Mouse (Mus musculus): Measurements from ENCODE around the gene Mcu.

The Mcu gene

DNA sequence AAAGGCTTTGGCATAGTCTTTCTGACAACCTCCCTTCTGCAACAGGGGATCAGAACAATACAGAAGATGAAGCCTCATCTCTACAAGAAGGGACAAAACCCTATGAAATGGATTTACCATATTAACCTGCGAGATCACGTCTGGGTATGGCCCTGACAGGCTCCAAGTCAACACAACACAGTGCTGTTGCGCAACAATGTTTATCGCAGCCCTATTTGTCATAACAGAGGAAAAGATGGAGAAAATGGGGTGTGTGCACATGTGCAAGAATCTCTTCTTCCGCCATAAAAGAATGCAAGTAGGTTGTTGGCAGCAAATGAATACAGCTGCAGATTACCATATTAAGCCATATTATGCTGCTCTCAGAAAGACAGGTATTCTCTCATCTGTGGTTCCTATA is 88.7 kb downstream of the Mcu start:
- no peak for DNase-seq

GRCm38 (mm10) chr10:59527311-59527710 is 89.2 kb downstream of the Mcu start:
- DNase-seq: no peak

- no peak for DNase-seq
Measured at GRCm38 (mm10) chr10:59524675-59525074, 91.8 kb downstream of the Mcu start.

DNA sequence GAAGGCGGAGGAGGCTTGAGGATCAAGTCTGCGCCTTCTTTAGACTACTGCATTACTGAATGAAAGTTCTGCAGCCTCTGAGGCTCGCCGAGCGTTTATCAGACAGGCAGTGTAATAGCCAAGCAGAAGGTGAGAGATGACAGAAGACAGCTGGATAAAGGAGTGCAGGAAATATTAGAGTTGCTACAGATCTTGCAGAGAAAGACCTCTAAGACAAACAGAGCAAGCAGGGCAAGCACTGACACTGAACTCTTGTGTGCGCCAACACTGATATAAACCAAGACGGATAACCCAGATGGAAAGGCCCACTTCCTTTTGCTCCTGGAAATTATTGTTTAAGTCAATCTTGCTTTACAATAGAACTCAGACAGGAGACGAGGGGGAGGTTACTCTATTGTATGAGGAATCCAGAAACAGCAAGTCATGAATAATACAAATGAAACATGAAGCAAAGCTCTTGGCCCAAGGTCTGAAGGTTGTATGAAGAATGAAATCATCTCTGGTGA is 92.6 kb downstream of the Mcu start:
- no peak for DNase-seq

GRCm38 (mm10) chr10:59520701-59521100 is 95.8 kb downstream of the Mcu start:
- peak; percentile 64 to 80 for DNase-seq

GRCm38 (mm10) chr10:59519411-59519810 is 97.1 kb downstream of the Mcu start:
- no peak for DNase-seq

DNA sequence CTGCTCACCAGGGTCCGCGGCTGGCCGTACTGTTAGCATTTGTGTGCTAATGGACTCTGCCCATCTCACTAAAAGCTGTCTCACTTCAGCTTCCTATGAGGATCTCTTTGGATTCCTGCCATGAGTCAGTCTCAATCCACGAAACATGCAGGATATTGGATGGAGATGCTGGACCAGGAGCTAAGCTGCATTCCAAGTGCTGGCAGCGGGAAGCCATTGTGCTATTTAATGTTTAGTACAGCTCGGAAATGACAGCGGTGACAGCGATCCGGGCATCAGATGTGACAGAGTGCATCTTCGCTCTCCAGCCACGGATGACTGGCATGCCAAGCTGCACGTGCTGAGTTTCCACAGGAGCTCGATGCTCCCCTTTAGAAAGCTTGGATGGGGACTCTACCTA is 99.3 kb downstream of the Mcu start:
- DNase-seq: no peak

GRCm38 (mm10) chr10:59514739-59515464 is 101.6 kb downstream of the Mcu start:
- no peak for DNase-seq

DNA sequence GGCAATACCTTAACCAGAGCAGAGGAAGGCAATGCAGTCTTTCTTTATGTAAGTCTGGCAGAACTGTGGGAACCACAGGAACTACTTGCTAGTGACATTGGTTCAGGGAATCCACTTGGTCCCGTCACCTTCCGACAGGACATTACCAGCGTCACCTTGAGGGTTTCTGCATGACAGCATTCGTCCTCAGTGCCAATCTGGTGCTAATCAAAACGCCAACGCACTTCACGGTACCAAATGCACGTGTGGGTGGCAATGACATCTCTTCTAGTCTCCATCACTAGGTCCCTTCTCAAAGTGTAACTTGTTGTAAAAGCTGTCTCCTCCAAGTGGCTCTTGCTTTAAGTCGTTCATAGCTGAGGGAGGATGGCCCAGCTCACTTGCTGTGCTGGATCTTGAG is 104.3 kb downstream of the Mcu start:
- no peak for DNase-seq

DNA sequence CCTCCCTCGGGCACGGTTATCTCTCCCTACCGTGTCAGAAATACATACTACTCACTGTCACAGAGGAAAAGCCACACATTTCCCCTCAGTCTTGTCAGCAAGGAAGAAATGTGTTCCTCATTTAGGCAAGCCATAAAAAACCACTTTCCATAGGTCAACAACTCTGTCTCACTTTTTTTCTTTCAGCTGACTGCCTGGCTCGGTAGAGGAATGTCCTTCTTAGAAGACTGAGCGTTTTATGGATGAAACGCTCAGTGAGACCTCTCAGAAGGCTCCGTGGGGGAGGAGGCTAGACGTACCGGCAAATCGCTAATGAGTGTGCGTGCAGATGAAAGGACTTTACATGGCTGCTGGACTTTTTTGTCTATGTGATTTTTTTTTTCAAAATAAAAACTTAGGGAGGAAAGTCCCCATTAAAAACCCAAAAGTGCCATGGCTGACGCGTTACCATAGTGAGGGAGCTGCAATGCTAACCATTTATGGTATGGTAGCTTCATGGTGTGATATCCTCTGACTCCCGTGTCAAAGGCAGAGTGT is 105.0 kb downstream of the Mcu start:
- DNase-seq: no peak

DNA sequence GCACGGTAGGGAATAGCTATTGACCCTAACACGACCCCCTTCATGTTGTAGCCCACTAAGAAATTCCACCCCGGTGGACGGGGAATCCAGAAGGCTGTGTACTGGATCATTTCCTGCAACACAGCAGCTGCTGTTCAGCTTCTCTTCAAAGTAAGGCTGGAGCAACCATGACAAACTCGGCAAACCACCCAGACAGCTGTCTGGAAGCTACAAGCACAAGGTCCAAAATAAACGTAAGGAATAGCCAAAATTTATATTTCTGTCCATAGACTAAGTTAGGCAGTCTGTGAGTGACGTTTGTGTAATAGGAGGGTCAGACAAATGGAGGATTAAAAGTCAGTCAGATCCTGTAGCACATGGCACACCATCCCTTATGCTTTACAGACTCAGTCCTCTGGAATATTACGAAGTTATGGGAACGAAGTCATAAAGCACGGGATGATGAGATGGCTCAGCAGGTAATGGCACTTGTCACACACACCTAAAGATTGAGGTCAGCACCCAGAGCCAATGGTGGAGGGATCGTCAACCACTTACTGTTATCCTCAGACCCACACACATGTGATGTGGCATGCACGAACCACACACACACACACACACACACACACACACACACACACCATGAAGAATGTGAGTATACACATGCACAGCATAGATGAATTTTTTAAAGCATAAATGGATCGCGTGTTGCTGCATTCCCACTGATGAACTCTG is 105.6 kb downstream of the Mcu start:
- no peak for DNase-seq

GRCm38 (mm10) chr10:59509197-59509596 is 107.3 kb downstream of the Mcu start:
- DNase-seq: no peak

GRCm38 (mm10) chr10:59506711-59507110 is 109.8 kb downstream of the Mcu start:
- no peak for DNase-seq

DNA sequence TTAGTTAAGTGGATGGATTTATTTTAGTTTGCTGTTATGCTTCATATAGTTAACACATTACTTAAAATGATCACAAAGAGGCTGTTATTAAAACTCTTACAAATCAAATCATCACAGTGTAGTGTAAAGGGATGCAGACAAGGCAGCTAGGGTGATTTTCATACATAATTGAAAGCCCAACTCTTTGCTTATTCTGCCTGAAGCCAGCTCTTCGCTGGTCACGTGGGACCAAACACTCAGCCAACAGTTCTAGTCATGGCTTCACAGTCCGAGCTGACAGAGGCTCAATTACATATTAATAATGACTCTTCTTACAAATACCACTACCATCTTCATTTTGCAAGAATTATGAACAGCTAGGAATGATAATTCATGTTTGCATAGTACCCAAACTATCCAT is 112.2 kb downstream of the Mcu start:
- no peak for DNase-seq

DNA sequence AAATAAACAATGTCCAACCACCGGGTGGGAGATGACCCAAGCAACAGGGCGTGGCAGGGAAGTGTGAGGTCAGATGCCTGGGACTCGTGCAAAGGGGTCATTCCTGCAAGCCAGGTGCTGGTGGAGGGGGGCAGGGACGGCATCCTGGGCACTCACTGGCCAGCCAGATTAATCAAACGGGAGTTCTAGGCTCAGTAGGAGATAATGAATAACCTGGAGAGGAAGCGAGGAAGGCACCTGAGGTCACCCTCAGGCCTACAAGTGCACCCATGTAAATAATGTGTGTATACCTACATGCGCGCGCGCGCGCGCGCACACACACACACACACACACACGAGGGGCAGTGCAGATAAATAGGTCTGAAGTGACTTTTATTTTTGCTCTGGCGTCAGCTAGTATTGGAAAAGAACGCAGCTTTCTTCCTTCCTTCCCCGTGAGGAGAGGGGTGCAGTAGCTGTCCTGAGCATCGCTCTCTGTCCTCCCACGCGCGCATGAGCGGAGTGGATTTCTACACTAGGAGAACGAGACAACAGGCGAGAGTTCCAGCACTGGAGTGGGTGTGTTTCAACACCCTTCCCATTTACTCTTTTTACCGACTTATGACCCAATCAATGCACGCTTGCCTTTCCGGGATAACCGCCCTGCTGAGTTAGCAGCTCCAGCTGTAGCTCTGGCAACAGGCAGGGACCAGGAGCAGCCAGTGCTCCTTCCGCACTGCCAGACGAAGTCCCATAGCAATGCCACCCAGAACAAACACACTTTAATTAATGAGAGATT is 112.9 kb downstream of the Mcu start:
- peak; percentile 44 to 68 for DNase-seq

DNA sequence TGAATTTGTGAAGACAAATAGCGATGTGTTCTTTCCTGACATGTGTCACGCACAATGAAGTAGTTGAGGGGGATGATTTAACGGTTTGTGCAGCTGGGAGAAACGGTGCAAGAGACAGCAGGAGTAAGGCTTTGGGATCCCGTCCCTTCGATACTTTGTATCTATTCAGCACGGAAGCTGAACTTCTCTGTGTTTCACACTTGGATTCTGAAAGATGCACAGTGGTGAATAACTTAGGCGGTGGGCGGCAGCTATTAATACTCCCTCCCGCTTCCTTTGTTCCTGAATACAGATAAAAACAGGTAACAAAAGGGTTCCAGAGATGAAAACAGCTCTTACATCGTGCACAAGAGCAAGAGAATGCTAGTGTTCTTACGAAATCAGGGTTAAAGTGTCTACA is 114.1 kb downstream of the Mcu start:
- no peak for DNase-seq

GRCm38 (mm10) chr10:59501761-59502160 is 114.7 kb downstream of the Mcu start:
- no peak for DNase-seq

DNA sequence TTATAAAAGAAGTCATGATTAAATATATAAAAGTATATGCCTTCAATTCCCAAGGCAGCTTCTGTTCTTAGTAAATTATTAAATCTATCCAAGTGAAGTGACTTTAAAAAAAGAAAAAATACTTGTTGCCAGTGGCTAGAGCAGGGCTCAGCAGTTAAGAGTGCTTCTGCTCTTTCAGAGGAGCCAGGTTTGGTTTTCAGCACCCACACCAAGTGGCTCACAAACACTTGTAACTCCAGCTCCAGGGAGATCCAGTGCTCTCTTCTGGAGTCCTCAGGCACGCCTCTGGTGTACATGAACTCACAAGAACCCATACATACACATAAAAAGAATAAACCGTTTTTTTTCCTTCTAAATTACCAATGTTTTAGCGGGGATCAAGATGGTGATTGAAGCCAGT is 116.3 kb downstream of the Mcu start:
- no peak for DNase-seq

GRCm38 (mm10) chr10:59497019-59497418 is 119.5 kb downstream of the Mcu start:
- DNase-seq: no peak

GRCm38 (mm10) chr10:59494917-59495316 is 121.6 kb downstream of the Mcu start:
- no peak for DNase-seq

GRCm38 (mm10) chr10:59494044-59494443 is 122.4 kb downstream of the Mcu start:
- peak in 1 of 2 experiments; percentile 36 for DNase-seq

DNA sequence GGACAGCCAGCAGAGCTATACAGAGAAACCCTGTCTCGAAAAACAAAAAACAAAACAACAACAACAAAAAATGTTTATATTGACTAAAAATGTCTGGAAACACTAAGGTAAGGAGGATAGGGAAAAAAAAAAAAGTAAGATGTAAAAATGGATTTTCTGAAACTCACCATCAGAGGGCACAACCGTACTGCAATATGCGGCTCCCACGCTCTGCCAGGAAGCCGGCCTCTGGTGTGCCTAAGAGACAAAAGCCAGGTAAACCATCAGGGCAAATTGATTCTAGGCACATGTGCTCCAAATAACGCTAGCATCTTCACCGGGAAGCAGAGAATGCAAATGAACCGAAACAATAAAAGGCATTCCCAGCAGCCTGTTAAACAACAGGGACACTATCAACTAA is 125.6 kb downstream of the Mcu start:
- DNase-seq: peak; percentile 42 to 52

DNA sequence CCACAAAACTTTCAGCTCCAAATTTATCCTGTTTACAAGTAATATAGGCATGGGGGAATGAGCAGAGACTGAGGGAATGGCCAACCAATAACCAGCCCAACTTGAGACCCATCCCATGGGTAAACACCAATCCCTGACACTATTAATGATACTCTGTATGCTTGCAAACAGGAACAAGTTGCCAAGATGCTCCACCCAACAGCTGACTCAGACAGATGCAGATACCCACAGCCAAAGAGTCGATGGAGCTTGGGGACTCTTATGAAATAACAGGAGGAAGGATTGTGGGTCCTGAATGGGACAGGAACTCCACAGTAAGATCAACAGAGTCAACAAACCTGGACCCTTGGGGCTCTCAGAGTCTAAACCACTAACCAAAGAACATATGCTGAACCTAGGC is 127.1 kb downstream of the Mcu start:
- no peak for DNase-seq

Data from kidney, postnatal 25 days (tissue).